Mouse (Mus musculus) lung, postnatal 0 days (tissue): ENCODE measurements around the gene Otx2.

Experiments used
- CTCF ChIP-seq: IDR thresholded peaks from 2 replicates; pipeline ENCODE4 v1.5.1; 2016; ENCODE audit warnings: antibody characterized with exemption, mild to moderate bottlenecking
- EP300 ChIP-seq: IDR thresholded peaks from 2 replicates; pipeline ENCODE4 v1.6.1; 2016; ENCODE audit warnings: antibody characterized with exemption, mild to moderate bottlenecking, control low read depth

- no peak for TF ChIP-seq CTCF
- no peak for TF ChIP-seq EP300
Measured at GRCm38 (mm10) chr14:48631486-48631885, 42.1 kb downstream of the Otx2 start.
